Mouse (Mus musculus) leukemia stem cell, adult 10-12 weeks (primary cell): ENCODE data around the gene Sel1l3. TPM values are rescaled to one million over a fixed set of nuclear protein-coding genes. Genes with fewer than 3 reads are reported as not detected.

Source experiments
- polyA plus RNA-seq: library from polyadenylated mRNA; stranded (reverse); fragments of >175 nt; gene quantifications from 2 replicates; pipeline ENCODE4 v1.2.3, GENCODE M21; 2012; ENCODE audit warnings: low replicate concordance

Gene Sel1l3
- 0.05 TPM in 1 of 2 replicates, not detected in the other for polyA plus RNA-seq

DNA sequence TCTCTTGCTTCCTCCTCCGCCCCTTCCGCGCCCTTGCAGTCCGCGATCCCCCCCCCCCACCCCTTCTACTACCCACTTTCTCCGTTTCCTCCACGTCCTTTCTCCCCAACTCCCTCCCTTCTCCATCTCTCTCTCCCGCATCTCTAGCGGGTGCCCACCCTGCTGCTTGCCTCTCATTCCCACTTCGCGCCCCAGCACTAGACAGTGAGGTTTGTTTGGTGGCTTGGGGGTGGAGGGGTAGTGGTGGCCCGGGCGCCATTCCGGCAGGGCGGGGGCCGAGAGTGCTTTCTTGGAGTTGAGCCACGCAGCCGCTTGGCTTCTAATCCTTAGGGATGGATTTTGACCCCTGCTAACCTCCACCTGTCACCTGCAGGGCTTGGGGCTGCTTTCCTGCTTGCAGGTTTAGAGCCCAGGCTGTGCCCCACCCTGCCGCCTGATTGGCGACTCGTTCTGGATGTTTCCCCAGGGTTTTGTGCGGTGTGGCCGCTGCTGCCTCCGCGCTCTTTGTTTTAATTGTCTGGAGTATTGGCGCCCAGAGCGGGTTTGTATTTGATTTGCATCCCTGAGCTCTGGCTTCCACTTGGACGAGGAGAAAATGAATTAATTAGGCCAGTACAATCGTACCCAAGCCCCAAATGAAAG lies at the start of gene Sel1l3:
Gene Sel1l3 (minus strand): TSS at position 217 of the 642 bp plus-strand sequence.

Other genes with a start within 250 kb of the Sel1l3 start
- gene Slc34a2, start 175.8 kb downstream of the Sel1l3 start, polyA plus RNA-seq, result not detected in 2 replicates
- gene Smim20, start 53.2 kb upstream of the Sel1l3 start, polyA plus RNA-seq, result 23.8 and 98.9 TPM in 2 replicates